In the genomic region with DNA sequence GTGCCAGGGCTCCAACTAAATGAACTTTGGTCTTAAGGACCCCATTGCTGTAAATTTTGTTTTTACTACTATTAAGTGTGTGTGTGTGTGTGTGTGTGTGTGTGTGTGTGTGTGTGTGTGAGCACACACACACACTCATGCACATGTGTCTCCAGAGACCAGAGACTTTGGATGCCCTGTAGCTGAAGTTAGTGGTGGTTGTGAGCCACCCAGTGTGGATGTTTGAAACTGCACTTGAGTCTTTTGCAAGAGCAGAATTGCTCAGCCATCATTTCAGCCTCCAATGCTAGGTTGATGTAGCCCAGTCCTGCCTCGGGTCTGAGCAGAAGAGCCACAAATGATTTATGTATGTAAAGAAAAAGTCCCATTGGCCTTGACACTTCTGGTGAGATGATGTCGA, we compare ENCODE assay signal across 9 mouse cellular contexts. TPM values are rescaled to one million over a fixed set of nuclear protein-coding genes. Genes with fewer than 3 reads are reported as not detected.
A peak's percentile ranks its signal among the peaks of the same experiment; 100 is the strongest.
DNase-seq lines count a peak whose midpoint lies in the region; ATAC-seq and TF ChIP-seq lines count a peak whose summit lies in the region.
"Had no signal": no experiment of that assay in that cellular context is flagged by ENCODE, and none has a peak within 500 bp of the region (broad histone marks: within the 10 kb centered on the region; RNA-seq: fewer than 3 reads in every experiment).

No protein-coding gene starts in this region.

- no peaks in the 10 kb centered on the region for H3K9me3 ChIP-seq in hindbrain, embryonic 14.5 days (ENCODE audit: control insufficient read depth, low read length)
- H3K9me3 ChIP-seq in hindbrain, embryonic 11.5 days (ENCODE audit: control insufficient read depth, low read length), result no peaks in the 10 kb centered on the region
- H3K9me3 ChIP-seq in stomach, postnatal 0 days (ENCODE audit: control insufficient read depth, low read length), result no peaks in the 10 kb centered on the region
- H3K9me3 ChIP-seq: megakaryocyte, embryonic 14.5 days had no signal

- peak; percentile 24; the same call in 1 of the 2 replicates for ATAC-seq in hindbrain, embryonic 14.5 days (ENCODE audit: low FRiP score)
- no peak for ATAC-seq in hindbrain, embryonic 11.5 days (ENCODE audit: low FRiP score)
- peak; percentile 38; the same call in 1 of the 2 replicates for ATAC-seq in granulocyte monocyte progenitor cell, adult 5-6 weeks (replicated peaks; ENCODE audit: poor library complexity, severe bottlenecking)
- ATAC-seq in stomach, postnatal 0 days (ENCODE audit: low FRiP score, low TSS enrichment), result no peak

- no peak for TF ChIP-seq CTCF in thymus, adult 2 months (IDR thresholded peaks at IDR 0.05; ENCODE audit: borderline replicate concordance, control insufficient read depth, extremely low read depth, insufficient read depth, low read length, poor library complexity)
- TF ChIP-seq CTCF in stomach, postnatal 0 days (IDR thresholded peaks at IDR 0.05; ENCODE audit: low read depth), result peak; percentile 72

- TF ChIP-seq EP300 in stomach, postnatal 0 days (optimal IDR thresholded peaks at IDR 0.05), result no peak

- no peak overlapping the region for H3K4me3 ChIP-seq in hindbrain, embryonic 14.5 days (replicated peaks; ENCODE audit: low read length)
- no peak overlapping the region for H3K4me3 ChIP-seq in hindbrain, embryonic 11.5 days (ENCODE audit: low read depth, low read length)
- no peak overlapping the region for H3K4me3 ChIP-seq in thymus, adult 2 months (ENCODE audit: control insufficient read depth, insufficient read depth, low read length)
- H3K4me3 ChIP-seq in stomach, postnatal 0 days (ENCODE audit: low read depth, low read length), result no peak overlapping the region
- H3K4me3 ChIP-seq: megakaryocyte, embryonic 14.5 days had no signal

- no peaks in the 10 kb centered on the region for H3K36me3 ChIP-seq in hindbrain, embryonic 14.5 days (replicated peaks; ENCODE audit: control insufficient read depth, insufficient read depth)
- no peaks in the 10 kb centered on the region for H3K36me3 ChIP-seq in hindbrain, embryonic 11.5 days (ENCODE audit: control insufficient read depth, insufficient read depth, low read length)
- H3K36me3 ChIP-seq in thymus, adult 2 months (ENCODE audit: control insufficient read depth, insufficient read depth, low read length), result no peaks in the 10 kb centered on the region
- H3K36me3 ChIP-seq in stomach, postnatal 0 days (ENCODE audit: control insufficient read depth, insufficient read depth, low read length), result no peaks in the 10 kb centered on the region

- no peaks in the 10 kb centered on the region for H3K4me1 ChIP-seq in hindbrain, embryonic 14.5 days (replicated peaks; ENCODE audit: control insufficient read depth, insufficient read depth, low read length)
- H3K4me1 ChIP-seq in hindbrain, embryonic 11.5 days (replicated peaks; ENCODE audit: control insufficient read depth, insufficient read depth, low read length), result no peaks in the 10 kb centered on the region
- H3K4me1 ChIP-seq in thymus, adult 2 months (replicated peaks; ENCODE audit: control insufficient read depth, insufficient read depth, low read length), result no peaks in the 10 kb centered on the region
- H3K4me1 ChIP-seq in stomach, postnatal 0 days (replicated peaks; ENCODE audit: control insufficient read depth, insufficient read depth), result no peaks in the 10 kb centered on the region

- no peak for TF ChIP-seq POLR2A in thymus, adult 2 months (IDR thresholded peaks at IDR 0.05; ENCODE audit: control insufficient read depth, extremely low read depth, insufficient read depth, low read length, poor library complexity)

- no peaks in the 10 kb centered on the region for H3K27me3 ChIP-seq in hindbrain, embryonic 14.5 days (ENCODE audit: control insufficient read depth, insufficient read depth, low read length)
- no peaks in the 10 kb centered on the region for H3K27me3 ChIP-seq in hindbrain, embryonic 11.5 days (ENCODE audit: control insufficient read depth, insufficient read depth, low read length)
- H3K27me3 ChIP-seq in thymus, adult 2 months (ENCODE audit: control insufficient read depth, insufficient read depth, low read length), result no peaks in the 10 kb centered on the region
- no peaks in the 10 kb centered on the region for H3K27me3 ChIP-seq in stomach, postnatal 0 days (ENCODE audit: control insufficient read depth, insufficient read depth, low read length)
- H3K27me3 ChIP-seq: megakaryocyte, embryonic 14.5 days had no signal

- no peak overlapping the region for H3K9ac ChIP-seq in hindbrain, embryonic 14.5 days
- H3K9ac ChIP-seq in hindbrain, embryonic 11.5 days (ENCODE audit: low read depth, low read length), result no peak overlapping the region
- no peak overlapping the region for H3K9ac ChIP-seq in stomach, postnatal 0 days (ENCODE audit: low read length)

- no peak overlapping the region for H3K4me2 ChIP-seq in hindbrain, embryonic 14.5 days (replicated peaks)
- H3K4me2 ChIP-seq in hindbrain, embryonic 11.5 days (replicated peaks; ENCODE audit: low read depth, low read length), result no peak overlapping the region
- H3K4me2 ChIP-seq in stomach, postnatal 0 days (replicated peaks; ENCODE audit: low read depth), result no peak overlapping the region

- no peak overlapping the region for H3K27ac ChIP-seq in hindbrain, embryonic 14.5 days
- H3K27ac ChIP-seq in hindbrain, embryonic 11.5 days (ENCODE audit: low read depth, low read length), result no peak overlapping the region
- H3K27ac ChIP-seq in thymus, adult 2 months (ENCODE audit: control insufficient read depth, insufficient read depth, low read length), result no peak overlapping the region
- H3K27ac ChIP-seq in stomach, postnatal 0 days (replicated peaks), result no peak overlapping the region

- 68% methylated on average over 2 of the region's 2 CpGs for WGBS in hindbrain, embryonic 14.5 days
- WGBS in hindbrain, embryonic 11.5 days, result 79% methylated on average over 2 of the region's 2 CpGs
- 47% methylated on average over 2 of the region's 2 CpGs for WGBS in thymus, adult 2 months
- WGBS in stomach, postnatal 0 days, result 49% methylated on average over 2 of the region's 2 CpGs

- DNase-seq in hindbrain, embryonic 14.5 days (ENCODE audit: low spot score), result no peak
- DNase-seq in hindbrain, embryonic 11.5 days (ENCODE audit: low spot score), result no peak
- peak; percentile 9 for DNase-seq in thymus, adult 2 months
- no peak for DNase-seq in thymus, postnatal 10 days (ENCODE audit: low spot score in 2 of 2)
- DNase-seq in stomach, postnatal 0 days (ENCODE audit: low spot score), result no peak
- no peak for DNase-seq in gastrocnemius, postnatal 4 days (ENCODE audit: low spot score in 2 of 2)
- no peak for DNase-seq in cerebellum, postnatal 4 days (ENCODE audit: low spot score in 2 of 2)

RNA-seq across cellular contexts. Expression of a gene that starts 37.3 kb away (rescaled TPM):
- polyA plus RNA-seq in hindbrain, embryonic 14.5 days (2014; fragmentation: Nextera tagmentation; extraction: Ambion mirVana), result 0.31 and 0.80 TPM in 2 replicates
- 0.82 and 0.86 TPM in 2 replicates for polyA plus RNA-seq in hindbrain, embryonic 11.5 days (2014; fragmentation: Nextera tagmentation; extraction: Ambion mirVana)
- 3.1 and 5.3 TPM in 2 replicates for polyA plus RNA-seq in thymus, adult 2 months (2012; rRNA removed)
- 6.6 and 13.3 TPM in 2 replicates for total RNA-seq in granulocyte monocyte progenitor cell, adult 5-6 weeks (2014; fragmentation: Nextera tagmentation)
- 6.2 and 15.6 TPM in 2 replicates for total RNA-seq in granulocyte monocyte progenitor cell, adult 5-6 weeks (2017)
- polyA plus RNA-seq in stomach, postnatal 0 days (2015; fragmentation: Nextera tagmentation; extraction: Ambion mirVana), result 0.45 and 1.3 TPM in 2 replicates
- 1 to 10 TPM; 3.6 to 4.1 TPM for total RNA-seq in gastrocnemius, postnatal 4 days (2021)

Comparison
In these comparisons a context has a peak if more than half of its experiments do, and no peak if none do; other contexts are left out.
1. ATAC-seq: peak in hindbrain, embryonic 14.5 days (single experiment) and granulocyte monocyte progenitor cell, adult 5-6 weeks (single experiment); none in hindbrain, embryonic 11.5 days (single experiment) and stomach, postnatal 0 days (single experiment).